ENCODE assay signal across 8 mouse cellular contexts in genomic region chr17:51811086-51811868, GRCm38 (mm10). TPM values are rescaled to one million over a fixed set of nuclear protein-coding genes. Genes with fewer than 3 reads are reported as not detected.
DNase-seq lines count a peak whose midpoint lies in the region; ATAC-seq and TF ChIP-seq lines count a peak whose summit lies in the region.

No protein-coding gene starts in this region.

- ATAC-seq in forebrain, postnatal 0 days: no peak
- no peak for ATAC-seq in hindbrain, embryonic 15.5 days (ENCODE audit: low FRiP score, low read depth)
- ATAC-seq in liver, embryonic 12.5 days: no peak
- ATAC-seq in neural tube, embryonic 11.5 days (ENCODE audit: insufficient read depth, low FRiP score, low TSS enrichment): no peak
- ATAC-seq in megakaryocyte, adult 5-6 weeks (ENCODE audit: poor library complexity, severe bottlenecking): no peak

- H3K9me3 ChIP-seq in forebrain, postnatal 0 days (ENCODE audit: low read length): no peaks in the 10 kb centered on the region
- H3K9me3 ChIP-seq in hindbrain, embryonic 15.5 days: no peaks in the 10 kb centered on the region
- no peaks in the 10 kb centered on the region for H3K9me3 ChIP-seq in liver, embryonic 12.5 days (replicated peaks)
- no peaks in the 10 kb centered on the region for H3K9me3 ChIP-seq in neural tube, embryonic 11.5 days (ENCODE audit: control insufficient read depth, low read length)

- no peaks in the 10 kb centered on the region for H3K36me3 ChIP-seq in forebrain, postnatal 0 days (ENCODE audit: insufficient read depth)
- no peaks in the 10 kb centered on the region for H3K36me3 ChIP-seq in hindbrain, embryonic 15.5 days
- H3K36me3 ChIP-seq in liver, embryonic 12.5 days: no peaks in the 10 kb centered on the region
- H3K36me3 ChIP-seq in neural tube, embryonic 11.5 days (ENCODE audit: control insufficient read depth, insufficient read depth, low read length): no peaks in the 10 kb centered on the region

- H3K9ac ChIP-seq in forebrain, postnatal 0 days: peak overlapping the region; percentile 83
- H3K9ac ChIP-seq in hindbrain, embryonic 15.5 days: peak overlapping the region; percentile 73
- no peak overlapping the region for H3K9ac ChIP-seq in liver, embryonic 12.5 days
- H3K9ac ChIP-seq in neural tube, embryonic 11.5 days (ENCODE audit: low read length): peak overlapping the region; percentile 96

- 6% methylated on average over 8 of the region's 8 CpGs for WGBS in forebrain, postnatal 0 days
- WGBS in hindbrain, embryonic 15.5 days: 5% methylated on average over 8 of the region's 8 CpGs
- 6% methylated on average over 8 of the region's 8 CpGs for WGBS in liver, embryonic 12.5 days (ENCODE audit: insufficient replicate concordance)
- 5% methylated on average over 8 of the region's 8 CpGs for WGBS in neural tube, embryonic 11.5 days

- no peak for TF ChIP-seq CTCF in layer of hippocampus, adult 2 months (conservative IDR thresholded peaks at IDR 0.05)
- TF ChIP-seq CTCF in forebrain, postnatal 0 days (IDR thresholded peaks at IDR 0.05; ENCODE audit: low read depth): no peak

- H3K27ac ChIP-seq in layer of hippocampus, adult 2 months: peak overlapping the region; percentile 89; the same call in 1 of the 2 replicates
- H3K27ac ChIP-seq in forebrain, postnatal 0 days (ENCODE audit: low read depth, low read length): peak overlapping the region; percentile 57; the same call in 1 of the 2 replicates
- H3K27ac ChIP-seq in hindbrain, embryonic 15.5 days (replicated peaks): peak overlapping the region; percentile 94
- H3K27ac ChIP-seq in liver, embryonic 12.5 days: no peak overlapping the region
- peak overlapping the region; percentile 98; the same call in 1 of the 2 replicates for H3K27ac ChIP-seq in neural tube, embryonic 11.5 days (ENCODE audit: low read depth, low read length)

- peak in 1 of 2 experiments; percentile 37 for DNase-seq in layer of hippocampus, adult 2 months (ENCODE audit: low spot score in 2 of 2)
- DNase-seq in layer of hippocampus, postnatal 36 days: no peak
- peak; percentile 72 to 81 for DNase-seq in cerebellum, adult 18-20 months
- no peak for DNase-seq in forebrain, postnatal 0 days
- DNase-seq in neural tube, embryonic 11.5 days (ENCODE audit: low spot score): peak; percentile 69

- peak overlapping the region; percentile 80 for H3K4me2 ChIP-seq in forebrain, postnatal 0 days (ENCODE audit: low read depth)
- H3K4me2 ChIP-seq in hindbrain, embryonic 15.5 days: peak overlapping the region; percentile 87
- peak overlapping the region; percentile 94 for H3K4me2 ChIP-seq in liver, embryonic 12.5 days
- peak overlapping the region; percentile 71 for H3K4me2 ChIP-seq in neural tube, embryonic 11.5 days (ENCODE audit: low read depth)

- peak overlapping the region; percentile 80 for H3K4me3 ChIP-seq in layer of hippocampus, adult 2 months
- H3K4me3 ChIP-seq in forebrain, postnatal 0 days (ENCODE audit: low read depth, low read length): peak overlapping the region; percentile 94
- H3K4me3 ChIP-seq in hindbrain, embryonic 15.5 days: peak overlapping the region; percentile 81
- H3K4me3 ChIP-seq in liver, embryonic 12.5 days: peak overlapping the region; percentile 72
- peak overlapping the region; percentile 87 for H3K4me3 ChIP-seq in neural tube, embryonic 11.5 days (ENCODE audit: low read depth, low read length)

- H3K4me1 ChIP-seq in forebrain, postnatal 0 days (ENCODE audit: insufficient read depth): peaks cover 9% of the 10 kb centered on the region
- H3K4me1 ChIP-seq in hindbrain, embryonic 15.5 days (replicated peaks): peaks cover 32% of the 10 kb centered on the region
- H3K4me1 ChIP-seq in liver, embryonic 12.5 days: peaks cover 12% of the 10 kb centered on the region; the same call in 1 of the 2 replicates
- H3K4me1 ChIP-seq in neural tube, embryonic 11.5 days (ENCODE audit: control insufficient read depth, insufficient read depth, low read length): 0 out of 2 replicates have a peak, but pooled peaks cover 3% of the 10 kb centered on the region

- H3K27me3 ChIP-seq in forebrain, postnatal 0 days (ENCODE audit: insufficient read depth, low read length): no peaks in the 10 kb centered on the region
- H3K27me3 ChIP-seq in hindbrain, embryonic 15.5 days: no peaks in the 10 kb centered on the region
- peaks cover 27% of the 10 kb centered on the region for H3K27me3 ChIP-seq in liver, embryonic 12.5 days (replicated peaks)
- no peaks in the 10 kb centered on the region for H3K27me3 ChIP-seq in neural tube, embryonic 11.5 days (ENCODE audit: control insufficient read depth, insufficient read depth, low read length)

RNA-seq across cellular contexts. Expression of gene Satb1, which starts 21.8 kb away (rescaled TPM):
- 10 to 100 TPM; 69.2 to 73.0 TPM for total RNA-seq in layer of hippocampus, adult 2 months (2021)
- total RNA-seq in layer of hippocampus, postnatal 36 days (2021): 10 to 100 TPM; 70.6 to 73.3 TPM
- 48.5 and 49.8 TPM in 2 replicates for total RNA-seq in forebrain, postnatal 0 days (2014; rRNA removed)
- 23.2 and 26.8 TPM in 2 replicates for polyA plus RNA-seq in forebrain, postnatal 0 days (2015; fragmentation: Nextera tagmentation; extraction: Ambion mirVana)
- 33.5 and 34.4 TPM in 2 replicates for polyA plus RNA-seq in hindbrain, embryonic 15.5 days (2015; fragmentation: Nextera tagmentation; extraction: Ambion mirVana)
- polyA plus RNA-seq in liver, embryonic 12.5 days (2016; fragmentation: Nextera tagmentation; extraction: Ambion mirVana): 2.4 and 2.7 TPM in 2 replicates
- polyA plus RNA-seq in neural tube, embryonic 11.5 days (2014; fragmentation: Nextera tagmentation; extraction: Ambion mirVana): 28.4 and 33.5 TPM in 2 replicates
- 21.9 and 25.3 TPM in 2 replicates for total RNA-seq in megakaryocyte, adult 5-6 weeks (2015)
- total RNA-seq in megakaryocyte, adult 5-6 weeks (2017): 8.7 and 15.9 TPM in 2 replicates

Comparison
In these comparisons a context has a peak if more than half of its experiments do, and no peak if none do; other contexts are left out.
1. DNase-seq: peak in cerebellum, adult 18-20 months (2 of 2) and neural tube, embryonic 11.5 days (single experiment); none in layer of hippocampus, postnatal 36 days (0 of 2) and forebrain, postnatal 0 days (single experiment).
2. Peak in every context shown above with its lines, with median percentiles within 50 percentile points of each other: H3K4me3 ChIP-seq and H3K4me2 ChIP-seq.